Mouse (Mus musculus) thymus, postnatal 0 days (tissue): ENCODE results near the gene Gja3. TPM values are rescaled to one million over a fixed set of nuclear protein-coding genes. Genes with fewer than 3 reads are reported as not detected.
"Not testable (repeated sequence)": the region's sequence is repeated elsewhere in the genome, so short reads cannot be mapped to it uniquely, and the experiment has no call there.

Experiments
- DNase-seq: peaks from one replicate; pipeline ENCODE4 v3.0.0-alpha.2; 2015; ENCODE audit warnings: low spot score
- polyA plus RNA-seq: library from polyadenylated mRNA; unstranded; fragments of >200 nt; fragmentation: Nextera tagmentation; extraction: Ambion mirVana; gene quantifications from 2 replicates; pipeline ENCODE4 v1.2.1, GENCODE M21; 2015

Gja3 gene
- polyA plus RNA-seq, 1 experiment from 2014 or later: 0.14 TPM

GRCm38 (mm10) chr14:57034926-57035498, 22.9 kb downstream of the Gja3 start:
- DNase-seq: no peak

- no peak for DNase-seq
Observed at GRCm38 (mm10) chr14:57034135-57034534, 23.8 kb downstream of the Gja3 start.

GRCm38 (mm10) chr14:57032850-57033249, 25.1 kb downstream of the Gja3 start:
- DNase-seq: no peak

GRCm38 (mm10) chr14:57018436-57018835, 39.5 kb downstream of the Gja3 start:
- DNase-seq: no peak

- DNase-seq: not testable (repeated sequence)
Observed at GRCm38 (mm10) chr14:57016806-57017205, 41.1 kb downstream of the Gja3 start.

GRCm38 (mm10) chr14:56988621-56989020, 69.3 kb downstream of the Gja3 start:
- no peak for DNase-seq

Other genes starting within 250 kb of the Gja3 start
- 16.4 and 19.6 TPM in 2 replicates for gene Zmym5, start 246.4 kb downstream of the Gja3 start, polyA plus RNA-seq
- 26.7 and 28.4 TPM in 2 replicates for gene Zmym2, start 171.4 kb downstream of the Gja3 start, polyA plus RNA-seq
- gene Gjb2, start 46.6 kb upstream of the Gja3 start, polyA plus RNA-seq: 3.7 and 4.7 TPM in 2 replicates
- not detected in 2 replicates for gene Gm4491, start 57.8 kb upstream of the Gja3 start, polyA plus RNA-seq
- gene Gjb6, start 75.5 kb upstream of the Gja3 start, polyA plus RNA-seq: 0.27 and 0.70 TPM in 2 replicates